Mouse (Mus musculus) myocyte (in vitro differentiated cells): ENCODE data around the gene Ccdc171.
"Not testable (repeated sequence)": the region's sequence is repeated elsewhere in the genome, so short reads cannot be mapped to it uniquely, and the experiment has no call there.

Source experiments
- CEBPB ChIP-seq: IDR thresholded peaks from 2 replicates; pipeline ENCODE4 v1.6.1; 2011; ENCODE audit warnings: mild to moderate bottlenecking, moderate library complexity; ENCODE audit not compliant: poor library complexity, insufficient read depth, severe bottlenecking
- E2F4 ChIP-seq: IDR thresholded peaks from one replicate; pipeline ENCODE4 v1.6.1; 2011; ENCODE audit warnings: mild to moderate bottlenecking, control low read depth, moderate library complexity; ENCODE audit not compliant: insufficient read depth
- MAX ChIP-seq: IDR thresholded peaks from one replicate; pipeline ENCODE4 v1.6.1; 2011; ENCODE audit warnings: low read depth, mild to moderate bottlenecking, control low read depth
- MYOD1 ChIP-seq, 3 experiments: IDR thresholded peaks; one replicate each; pipeline ENCODE4 v1.6.1; 2011; ENCODE audit warnings: control low read depth in 2 of 3, low read depth in 2 of 3, mild to moderate bottlenecking in 2 of 3, moderate library complexity in 1 of 3; ENCODE audit not compliant: insufficient read length in 2 of 3, control insufficient read depth in 1 of 3
- MYOG ChIP-seq, 3 experiments: IDR thresholded peaks; one replicate each; pipeline ENCODE4 v1.6.1; 2011; ENCODE audit warnings: control low read depth in 2 of 3, low read depth in 2 of 3, mild to moderate bottlenecking in 2 of 3; ENCODE audit not compliant: insufficient read length in 2 of 3, control insufficient read depth in 1 of 3, insufficient read depth in 1 of 3
- POLR2A ChIP-seq: IDR thresholded peaks from one replicate; pipeline ENCODE4 v1.6.1; 2011; ENCODE audit warnings: low read depth, mild to moderate bottlenecking, control low read depth, moderate library complexity; ENCODE audit not compliant: insufficient read length
- POLR2AphosphoS2 ChIP-seq: IDR thresholded peaks from one replicate; pipeline ENCODE4 v1.6.1; 2011; ENCODE audit warnings: low read depth, control low read depth; ENCODE audit not compliant: insufficient read length
- SRF ChIP-seq: IDR thresholded peaks from one replicate; pipeline ENCODE4 v1.6.1; 2011; ENCODE audit warnings: low read depth; ENCODE audit not compliant: control insufficient read depth, insufficient read length
- TCF3 ChIP-seq: IDR thresholded peaks from one replicate; pipeline ENCODE4 v1.6.1; 2011; ENCODE audit warnings: low read depth, control low read depth; ENCODE audit not compliant: insufficient read length
- USF1 ChIP-seq: IDR thresholded peaks from one replicate; pipeline ENCODE4 v1.6.1; 2011; ENCODE audit warnings: low read depth, mild to moderate bottlenecking, control low read depth, moderate library complexity

DNA sequence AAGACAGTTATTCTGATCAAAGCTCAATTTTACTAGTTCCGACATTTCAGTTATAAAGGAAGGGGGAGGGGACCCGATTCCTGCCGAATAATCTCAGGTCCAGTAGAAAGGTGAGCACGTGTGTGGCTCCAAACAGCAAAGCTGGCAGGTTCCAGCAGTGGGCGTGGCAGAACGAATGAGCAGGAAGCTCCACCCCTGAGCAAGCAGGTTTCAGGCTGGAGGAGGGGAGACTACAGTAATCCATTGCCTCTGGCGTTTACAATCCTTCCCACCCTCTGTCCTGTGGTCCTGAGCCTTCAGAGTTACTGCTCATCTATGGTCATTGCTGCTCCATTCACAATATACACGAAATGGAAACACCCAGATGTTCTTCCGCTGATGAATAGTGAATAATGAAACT, 42.8 kb downstream of the Ccdc171 start:
- not testable (repeated sequence) for TF ChIP-seq POLR2A; POLR2AphosphoS2; SRF; USF1; TCF3; MYOG (IDR thresholded peaks at IDR 0.05; ENCODE audit: control insufficient read depth in 1 of 3, insufficient read depth in 1 of 3, insufficient read length in 2 of 3, low read depth in 2 of 3); CEBPB; E2F4; MAX; MYOD1 (IDR thresholded peaks at IDR 0.05; ENCODE audit: control insufficient read depth in 1 of 3, insufficient read length in 2 of 3, low read depth in 2 of 3)
